Mouse (Mus musculus): ENCODE results near the gene A930002H24Rik. TPM values are rescaled to one million over a fixed set of nuclear protein-coding genes. Genes with fewer than 3 reads are reported as not detected.

The A930002H24Rik gene
- 0.92 TPM in 1 of 2 replicates, not detected in the other for polyA plus RNA-seq (2021; fragmentation: Nextera tagmentation)
- long read RNA-seq, experiment 1, result 0 reads
- long read RNA-seq, experiment 2, transcript A930002H24Rik-201 (1 exons, 492 nt), result major isoform, 6 of 6 reads
- long read RNA-seq, experiment 2, partial matches to known transcripts, result 0 of 6 reads
- long read RNA-seq, experiment 2, other reads (novel, unspliced or antisense), result 0 of 6 reads

DNA sequence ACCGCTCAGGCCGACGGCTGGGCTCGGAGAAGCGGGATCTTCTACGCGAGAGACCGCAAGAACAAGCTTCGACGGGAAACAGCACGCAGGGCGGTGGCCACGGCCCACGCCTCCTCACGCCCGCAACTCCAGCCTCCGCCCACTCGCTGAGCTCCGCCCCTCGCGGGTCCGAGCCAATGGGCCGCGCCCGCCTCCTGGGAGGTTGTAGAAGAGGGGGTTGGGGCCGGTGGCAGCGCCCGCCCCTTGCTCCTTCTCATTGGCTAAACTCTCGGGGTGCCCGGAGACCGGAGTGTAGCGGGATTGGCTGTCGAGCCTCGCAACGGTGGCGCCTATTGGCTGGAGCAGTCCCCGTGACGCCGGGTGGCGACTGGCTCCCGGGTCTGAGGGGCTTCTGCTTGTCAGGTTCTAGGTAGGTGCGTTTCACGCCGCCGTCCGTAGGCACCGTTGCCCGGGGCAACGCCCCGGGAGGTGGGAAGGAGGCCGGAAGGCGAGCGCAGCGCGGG, at the start of gene A930002H24Rik:
TSS of gene A930002H24Rik (minus strand) at position 145 of the 503 bp plus-strand sequence.

DNA sequence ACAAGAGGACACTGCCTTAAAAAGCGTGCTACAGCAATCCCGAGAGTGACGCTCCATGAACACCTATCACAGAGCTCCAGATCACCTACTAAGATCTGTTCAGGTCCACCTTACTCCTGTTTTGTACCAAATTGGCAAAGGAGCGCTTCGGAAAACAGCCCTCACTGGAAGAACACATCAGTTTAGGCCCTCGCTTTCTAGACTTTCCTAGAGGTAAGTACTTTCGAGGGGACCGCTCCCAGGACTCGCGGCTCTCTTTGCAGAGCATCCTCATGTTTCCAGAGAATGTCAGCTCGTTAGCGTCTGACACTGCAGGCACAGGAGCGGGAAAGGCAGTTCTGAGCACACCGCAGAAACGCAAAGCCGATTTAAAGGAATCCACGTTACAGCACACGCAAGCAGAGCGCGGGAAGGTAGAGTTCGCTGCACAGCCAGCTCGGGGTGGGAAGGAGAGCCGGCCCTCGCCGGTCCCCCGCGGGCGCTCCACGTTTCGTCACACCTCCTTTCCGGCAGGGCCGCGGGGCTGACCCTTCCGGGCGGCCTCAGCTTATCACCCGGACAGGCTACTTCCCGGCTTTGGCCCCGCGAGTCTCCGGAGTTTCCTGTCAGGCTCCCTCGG, 470 bp downstream of the A930002H24Rik start, which contains the start of gene Fer:
TSS of gene Fer (plus strand) at position 51 of the 619 bp plus-strand sequence.

Other genes starting within 250 kb of the A930002H24Rik start
- gene Fer, start 729 bp downstream of the A930002H24Rik start, polyA plus RNA-seq (2021; fragmentation: Nextera tagmentation), result 11.1 and 14.8 TPM in 2 replicates